Mouse (Mus musculus) CH12.LX (cell line): Measurements from ENCODE around the gene Herc4. TPM values are rescaled to one million over a fixed set of nuclear protein-coding genes. Genes with fewer than 3 reads are reported as not detected.

Source experiments
- DNase-seq: peaks from one replicate; pipeline ENCODE4 v3.0.0-alpha.2; 2013; ENCODE audit errors: extremely low read depth
- H3K27ac ChIP-seq: 2 replicates; pipeline ENCODE4 v1.5.1; 2012; ENCODE audit warnings: low read depth, mild to moderate bottlenecking, control low read depth, moderate library complexity; ENCODE audit not compliant: insufficient read depth
- H3K27me3 ChIP-seq: replicated peaks from 2 replicates; pipeline ENCODE3; 2012; ENCODE audit warnings: inconsistent platforms
- H3K36me3 ChIP-seq, 2 experiments: replicated peaks in 1 of 2; 2 replicates each; pipeline versions ENCODE3 to v1.6.1; 2012; ENCODE audit warnings: inconsistent platforms in 1 of 2, low read length in 1 of 2, mild to moderate bottlenecking in 1 of 2, mixed read lengths in 1 of 2, moderate library complexity in 1 of 2; ENCODE audit not compliant: control insufficient read depth in 1 of 2, insufficient read depth in 1 of 2
- H3K4me1 ChIP-seq, 2 experiments: 2 replicates each; pipeline ENCODE4 v1.6.1; 2012; ENCODE audit warnings: inconsistent platforms in 1 of 2, moderate library complexity in 1 of 2; ENCODE audit not compliant: insufficient read depth in 2 of 2, control insufficient read depth in 1 of 2
- H3K4me2 ChIP-seq: 2 replicates; pipeline ENCODE4 v1.6.1; 2012; ENCODE audit warnings: low read depth, mild to moderate bottlenecking, control low read depth; ENCODE audit not compliant: poor library complexity, insufficient read depth, severe bottlenecking
- H3K4me3 ChIP-seq, 3 experiments: fragments of 150-350 bp in 1 of 3; sonication (generic) in 1 of 3; replicated peaks in 1 of 3; 2 replicates each; pipeline versions ENCODE3 to v1.5.1; 2011 to 2012; ENCODE audit warnings: low read depth in 2 of 3, low read length in 2 of 3, mild to moderate bottlenecking in 2 of 3, moderate library complexity in 2 of 3, control low read depth in 1 of 3, improper control_type of control experiment in 1 of 3, inconsistent platforms in 1 of 3, mixed read lengths in 1 of 3; ENCODE audit not compliant: poor library complexity in 1 of 3
- H3K79me2 ChIP-seq: replicated peaks from 2 replicates; pipeline ENCODE4 v1.6.1; 2012; ENCODE audit warnings: mild to moderate bottlenecking, moderate library complexity; ENCODE audit not compliant: control insufficient read depth, poor library complexity, insufficient read depth, severe bottlenecking; ENCODE audit errors: extremely low read depth
- H3K9ac ChIP-seq: 2 replicates; pipeline ENCODE4 v1.6.1; 2012; ENCODE audit warnings: low read depth, mild to moderate bottlenecking, control low read depth, moderate library complexity; ENCODE audit not compliant: insufficient read depth
- H3K9me3 ChIP-seq: replicated peaks from 2 replicates; pipeline ENCODE3; 2012; ENCODE audit warnings: low read length, inconsistent platforms, mixed read lengths
- BHLHE40 ChIP-seq: IDR thresholded peaks from 2 replicates; pipeline ENCODE4 v1.6.1; 2011; ENCODE audit warnings: mild to moderate bottlenecking, low read depth, low read length, improper control_type of control experiment
- CHD1 ChIP-seq: IDR thresholded peaks from 2 replicates; pipeline ENCODE4 v1.6.1; 2012; ENCODE audit warnings: low read depth, low read length, improper control_type of control experiment, inconsistent platforms
- CHD2 ChIP-seq: IDR thresholded peaks from 2 replicates; pipeline ENCODE4 v1.6.1; 2011; ENCODE audit warnings: low read length, improper control_type of control experiment
- ELF1 ChIP-seq: IDR thresholded peaks from 2 replicates; pipeline ENCODE4 v1.6.1; 2014; ENCODE audit warnings: low read depth, mild to moderate bottlenecking, inconsistent platforms, low read length, improper control_type of control experiment
- EP300 ChIP-seq: IDR thresholded peaks from 2 replicates; pipeline ENCODE4 v1.6.1; 2011; ENCODE audit warnings: low read length, improper control_type of control experiment
- ETS1 ChIP-seq: conservative IDR thresholded peaks from 2 replicates; pipeline ENCODE4 v1.6.1; 2012; ENCODE audit warnings: low read depth, mild to moderate bottlenecking, inconsistent platforms, low read length, improper control_type of control experiment, moderate library complexity
- GABPA ChIP-seq: IDR thresholded peaks from 2 replicates; pipeline ENCODE4 v1.6.1; 2012; ENCODE audit warnings: low read depth, low read length, improper control_type of control experiment, inconsistent platforms; ENCODE audit not compliant: insufficient replicate concordance
- HCFC1 ChIP-seq: IDR thresholded peaks from 2 replicates; pipeline ENCODE4 v1.6.1; 2012; ENCODE audit warnings: low read depth, mild to moderate bottlenecking, inconsistent platforms, low read length, improper control_type of control experiment
- IRF4 ChIP-seq: IDR thresholded peaks from 2 replicates; pipeline ENCODE4 v1.6.1; 2014; ENCODE audit warnings: low read depth, mild to moderate bottlenecking, inconsistent platforms, low read length, improper control_type of control experiment
- JUN ChIP-seq: IDR thresholded peaks from 2 replicates; pipeline ENCODE4 v1.6.1; 2011; ENCODE audit warnings: low read depth, mild to moderate bottlenecking, low read length, improper control_type of control experiment, moderate library complexity; ENCODE audit not compliant: insufficient read depth
- JUND ChIP-seq: conservative IDR thresholded peaks from 2 replicates; pipeline ENCODE4 v1.6.1; 2011; ENCODE audit warnings: low read depth, low read length, improper control_type of control experiment
- KAT2A ChIP-seq: IDR thresholded peaks from 2 replicates; pipeline ENCODE4 v1.6.1; 2012; ENCODE audit warnings: low read length, improper control_type of control experiment, inconsistent platforms; ENCODE audit not compliant: insufficient replicate concordance
- MAX ChIP-seq: IDR thresholded peaks from 2 replicates; pipeline ENCODE4 v1.6.1; 2011; ENCODE audit warnings: low read length, improper control_type of control experiment
- MAZ ChIP-seq: IDR thresholded peaks from 2 replicates; pipeline ENCODE4 v1.6.1; 2012; ENCODE audit warnings: low read depth, mild to moderate bottlenecking, inconsistent platforms, low read length, improper control_type of control experiment, moderate library complexity
- POLR2A ChIP-seq: IDR thresholded peaks from 2 replicates; pipeline ENCODE4 v1.6.1; 2011; ENCODE audit warnings: low read depth, mild to moderate bottlenecking, improper control_type of control experiment, low read length
- RAD21 ChIP-seq: IDR thresholded peaks from 2 replicates; pipeline ENCODE4 v1.6.1; 2011; ENCODE audit warnings: low read depth, mild to moderate bottlenecking, low read length, improper control_type of control experiment, moderate library complexity
- RCOR1 ChIP-seq: conservative IDR thresholded peaks from 2 replicates; pipeline ENCODE4 v1.6.1; 2012; ENCODE audit warnings: low read depth, mild to moderate bottlenecking, inconsistent platforms, low read length, improper control_type of control experiment
- SIN3A ChIP-seq: IDR thresholded peaks from 2 replicates; pipeline ENCODE4 v1.6.1; 2012; ENCODE audit warnings: low read length, improper control_type of control experiment, inconsistent platforms
- SMC3 ChIP-seq: IDR thresholded peaks from 2 replicates; pipeline ENCODE4 v1.6.1; 2011; ENCODE audit warnings: low read depth, low read length, improper control_type of control experiment
- ZC3H11A ChIP-seq: IDR thresholded peaks from 2 replicates; pipeline ENCODE4 v1.6.1; 2012; ENCODE audit warnings: low read depth, mild to moderate bottlenecking, inconsistent platforms, low read length, improper control_type of control experiment
- ZKSCAN1 ChIP-seq: IDR thresholded peaks from 2 replicates; pipeline ENCODE4 v1.6.1; 2012; ENCODE audit warnings: low read depth, inconsistent platforms, low read length, improper control_type of control experiment, borderline replicate concordance
- ZNF384 ChIP-seq: IDR thresholded peaks from 2 replicates; pipeline ENCODE4 v1.6.1; 2012; ENCODE audit warnings: low read depth, low read length, improper control_type of control experiment, inconsistent platforms
- dilution Hi-C: fragments of 300-500 bp; cut with MboI; formaldehyde crosslinking; loops from 2 replicates; pipeline ENCODE4 v1.14.3; 2020; ENCODE audit warnings: low sequenced_read_pairs; ENCODE audit not compliant: extremely low pct_unique_long_range_greater_than_20kb, extremely low pct_ligation_motif_present
- in situ Hi-C: fragments of 300-500 bp; cut with MboI; formaldehyde crosslinking; loops from 3 replicates; pipeline ENCODE4 v1.14.3; 2019; ENCODE audit warnings: low sequenced_read_pairs, low pct_ligation_motif_present, low pct_unique_long_range_greater_than_20kb, mixed read lengths
- polyA plus RNA-seq: library from polyadenylated mRNA; unstranded; fragments of >175 nt; gene quantifications from 2 replicates; pipeline ENCODE4 v1.2.1, GENCODE M21; 2012; ENCODE audit warnings: low read depth; ENCODE audit not compliant: insufficient read length
- total RNA-seq, 2 experiments: library from RNA; depleted of rRNA; stranded (reverse); fragments of 300-350 nt in 1 of 2; fragments of >200 nt in 1 of 2; gene quantifications; 2 replicates each; pipeline ENCODE4 v1.2.3; 2012 to 2014

Gene Herc4
- total and polyA plus RNA-seq, 3 experiments = 36.6 to 96.1 (median 68.1) TPM

DNA sequence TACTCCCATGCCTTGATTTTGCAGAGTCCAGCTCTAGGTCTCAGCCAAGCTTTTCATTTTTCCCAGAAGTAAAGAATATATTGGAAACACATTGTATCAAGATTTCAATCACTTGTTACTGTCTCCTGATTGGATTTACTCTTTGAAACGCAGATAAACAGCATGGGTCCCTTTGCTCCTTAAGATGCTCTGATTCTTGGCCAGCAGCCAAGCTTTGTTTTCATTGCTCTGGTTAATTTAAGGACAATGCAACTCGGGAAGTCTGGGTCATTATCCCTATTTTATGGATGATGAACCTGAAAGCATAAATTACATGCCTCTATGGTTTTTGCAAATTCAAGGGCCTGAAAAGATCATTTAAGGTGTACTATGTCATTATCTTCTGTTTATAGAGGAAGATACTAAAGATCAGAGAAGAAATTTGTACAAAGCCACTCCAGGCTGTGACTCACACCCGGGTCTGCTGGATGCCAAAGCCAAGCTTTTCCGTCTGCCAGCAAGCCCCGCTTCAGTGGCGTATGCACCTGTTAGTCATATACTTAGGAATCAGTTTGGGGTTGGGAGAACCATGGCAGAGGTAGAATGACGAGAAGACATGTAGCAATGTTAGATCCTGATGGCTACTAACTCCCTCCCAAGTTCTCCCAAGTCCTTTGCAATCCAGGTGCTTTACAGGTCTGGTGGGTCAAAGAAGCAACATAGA, 22.4 kb upstream of the Herc4 start:
- DNase-seq = no peak
- H3K27me3 ChIP-seq = no peaks in the 10 kb centered on the region
- H3K9me3 ChIP-seq = no peaks in the 10 kb centered on the region
- peaks cover 0 to 7% of the 10 kb centered on the region in 2 experiments; a peak in 2 of 4 replicates for H3K4me1 ChIP-seq
- no peaks in the 10 kb centered on the region for H3K79me2 ChIP-seq
- no peak overlapping the region for H3K4me3 ChIP-seq
- TF ChIP-seq JUND (no peak), ZKSCAN1 (no peak), ELF1 (no peak), POLR2A (no peak), MAX (no peak), RCOR1 (no peak), RAD21 (no peak), ZNF384 (no peak), IRF4 (no peak), CHD2 (no peak), KAT2A (no peak), ZC3H11A (no peak), ETS1 (no peak), JUN (no peak), EP300 (no peak)
- H3K27ac ChIP-seq = no peak overlapping the region
- H3K9ac ChIP-seq = no peak overlapping the region
- H3K4me2 ChIP-seq = no peak overlapping the region
- dilution Hi-C loops (no loop called here), in situ Hi-C loops (no loop called here)
- H3K36me3 ChIP-seq = no peaks in the 10 kb centered on the region

DNA sequence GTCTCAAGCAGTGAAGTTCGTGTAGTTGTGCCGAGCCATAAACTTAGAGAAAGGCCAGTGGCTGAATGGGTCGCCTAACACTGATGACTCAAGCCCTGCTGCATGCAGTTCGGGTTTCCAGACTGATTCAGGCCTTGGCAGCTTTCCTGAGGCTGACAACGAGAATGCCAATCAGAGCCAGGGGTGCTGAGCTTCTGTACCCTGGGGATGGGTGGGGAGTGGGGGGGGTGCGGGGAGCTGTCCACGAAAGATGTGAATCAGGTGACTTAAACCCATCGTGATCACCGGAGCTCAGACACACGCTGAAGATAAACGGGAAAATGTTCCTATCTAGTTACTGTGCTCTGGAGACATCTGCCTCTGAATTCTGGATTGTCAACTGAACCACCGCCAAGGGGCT, 19.3 kb upstream of the Herc4 start:
- dilution Hi-C loops (no loop called here), in situ Hi-C loops (no loop called here)
- no peak for DNase-seq
- H3K79me2 ChIP-seq = no peaks in the 10 kb centered on the region
- H3K4me1 ChIP-seq = peaks cover 0 to 7% of the 10 kb centered on the region in 2 experiments; a peak in 2 of 4 replicates
- no peaks in the 10 kb centered on the region for H3K36me3 ChIP-seq
- H3K27me3 ChIP-seq = no peaks in the 10 kb centered on the region
- H3K9ac ChIP-seq = no peak overlapping the region
- H3K4me2 ChIP-seq = no peak overlapping the region
- no peak for TF ChIP-seq HCFC1
- TF ChIP-seq SMC3 = no peak
- no peak for TF ChIP-seq ELF1
- TF ChIP-seq SIN3A = no peak
- no peak for TF ChIP-seq BHLHE40
- no peak for TF ChIP-seq CHD2
- TF ChIP-seq EP300 = no peak
- no peak for TF ChIP-seq GABPA
- no peak for TF ChIP-seq MAZ
- TF ChIP-seq POLR2A = no peak
- no peak for TF ChIP-seq ZKSCAN1
- TF ChIP-seq CHD1 = no peak
- TF ChIP-seq, all 38 proteins: peak for 0
- H3K9me3 ChIP-seq = no peaks in the 10 kb centered on the region
- H3K4me3 ChIP-seq = no peak overlapping the region
- H3K27ac ChIP-seq = no peak overlapping the region
